Mouse (Mus musculus) erythroblast, embryonic 14.5 days (primary cell): ENCODE results near the gene Pik3r1.

Source experiments
- GATA1 ChIP-seq: IDR thresholded peaks from 2 replicates; pipeline ENCODE4 v1.6.1; 2012; ENCODE audit warnings: low read length, inconsistent platforms, mixed read lengths
- TAL1 ChIP-seq: IDR thresholded peaks from 3 replicates; pipeline ENCODE4 v1.6.1; 2012; ENCODE audit warnings: low read length, inconsistent platforms, mixed read lengths

DNA sequence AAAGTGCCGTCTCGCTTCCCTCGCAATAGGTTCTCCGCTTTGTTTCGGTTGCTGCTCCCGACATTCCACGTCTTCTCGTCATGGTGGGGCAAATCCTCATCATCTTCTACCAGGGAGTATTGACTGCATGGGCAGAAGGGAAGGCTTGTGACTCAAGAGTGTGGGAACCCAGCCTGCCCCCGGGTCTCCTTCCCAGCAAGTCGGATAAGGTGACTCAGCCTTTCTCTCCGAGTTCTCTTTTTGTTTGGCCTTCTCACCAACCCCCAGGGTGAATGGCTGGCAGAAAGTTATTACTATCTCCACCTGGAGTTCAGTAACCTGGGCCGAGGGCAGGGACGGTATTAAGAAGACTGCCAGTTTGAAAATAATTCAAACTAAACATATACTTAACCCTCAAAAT, 81.8 kb downstream of the Pik3r1 start:
- TF ChIP-seq GATA1 (no peak), TAL1 (no peak)
